ENCODE assay signal across 28 mouse cellular contexts in genomic region chr13:108271458-108272148, GRCm38 (mm10). TPM values are rescaled to one million over a fixed set of nuclear protein-coding genes. Genes with fewer than 3 reads are reported as not detected.
DNase-seq lines count a peak whose midpoint lies in the region; ATAC-seq and TF ChIP-seq lines count a peak whose summit lies in the region.
"Had no signal": no experiment of that assay in that cellular context is flagged by ENCODE, and none has a peak within 500 bp of the region (broad histone marks: within the 10 kb centered on the region; RNA-seq: fewer than 3 reads in every experiment).

No protein-coding gene starts in this region.

- H3K9ac ChIP-seq in kidney, embryonic 15.5 days, result no peak overlapping the region
- H3K9ac ChIP-seq in intestine, embryonic 14.5 days (ENCODE audit: low read length), result no peak overlapping the region
- no peak overlapping the region for H3K9ac ChIP-seq in limb, embryonic 12.5 days (replicated peaks)
- H3K9ac ChIP-seq: embryonic facial prominence, embryonic 12.5 days; heart, embryonic 12.5 days; hindbrain, embryonic 15.5 days; liver, embryonic 13.5 days; neural tube, embryonic 15.5 days had no signal

- H3K27me3 ChIP-seq in kidney, embryonic 15.5 days, result no peaks in the 10 kb centered on the region
- no peaks in the 10 kb centered on the region for H3K27me3 ChIP-seq in kidney, adult 2 months (replicated peaks; ENCODE audit: control insufficient read depth, insufficient read depth, low read length)
- H3K27me3 ChIP-seq in intestine, embryonic 14.5 days (replicated peaks; ENCODE audit: control insufficient read depth, insufficient read depth, low read length), result no peaks in the 10 kb centered on the region
- H3K27me3 ChIP-seq in limb, embryonic 12.5 days, result no peaks in the 10 kb centered on the region
- H3K27me3 ChIP-seq: CH12.LX; embryonic facial prominence, embryonic 12.5 days; hindbrain, embryonic 15.5 days; liver, embryonic 13.5 days; neural tube, embryonic 15.5 days had no signal

- no peak for TF ChIP-seq CTCF in kidney, adult 2 months (conservative IDR thresholded peaks at IDR 0.05; ENCODE audit: insufficient read depth, insufficient read length, low read depth, low read length)

- H3K36me3 ChIP-seq in kidney, embryonic 15.5 days, result no peaks in the 10 kb centered on the region
- peaks cover 2% of the 10 kb centered on the region for H3K36me3 ChIP-seq in kidney, adult 2 months (ENCODE audit: control insufficient read depth, insufficient read depth, low read length)
- H3K36me3 ChIP-seq in intestine, embryonic 14.5 days (ENCODE audit: control insufficient read depth, insufficient read depth, low read length), result no peaks in the 10 kb centered on the region
- H3K36me3 ChIP-seq in limb, embryonic 12.5 days, result no peaks in the 10 kb centered on the region
- H3K36me3 ChIP-seq: embryonic facial prominence, embryonic 12.5 days; heart, embryonic 12.5 days; hindbrain, embryonic 15.5 days; liver, embryonic 13.5 days; neural tube, embryonic 15.5 days had no signal

- H3K27ac ChIP-seq in kidney, embryonic 15.5 days, result 0 out of 2 replicates have a peak overlapping the region, but pooled peaks have one; percentile 34
- no peak overlapping the region for H3K27ac ChIP-seq in kidney, adult 2 months (ENCODE audit: insufficient read depth, low read depth, low read length)
- no peak overlapping the region for H3K27ac ChIP-seq in intestine, embryonic 14.5 days (ENCODE audit: low read depth)
- peak overlapping the region; percentile 24; the same call in 1 of the 2 replicates for H3K27ac ChIP-seq in limb, embryonic 12.5 days
- H3K27ac ChIP-seq: embryonic facial prominence, embryonic 12.5 days; heart, adult 2 months; hindbrain, embryonic 15.5 days; liver, embryonic 13.5 days; neural tube, embryonic 15.5 days had no signal

- H3K4me3 ChIP-seq in kidney, embryonic 15.5 days (replicated peaks), result no peak overlapping the region
- H3K4me3 ChIP-seq in kidney, adult 2 months (ENCODE audit: insufficient read depth, low read depth, low read length), result no peak overlapping the region
- no peak overlapping the region for H3K4me3 ChIP-seq in intestine, embryonic 14.5 days (ENCODE audit: low read depth, low read length)
- no peak overlapping the region for H3K4me3 ChIP-seq in limb, embryonic 12.5 days (replicated peaks)
- H3K4me3 ChIP-seq: embryonic facial prominence, embryonic 12.5 days; heart, adult 2 months; heart, embryonic 12.5 days; hindbrain, embryonic 15.5 days; liver, embryonic 13.5 days; neural tube, embryonic 15.5 days had no signal

- no peak for TF ChIP-seq POLR2A in kidney, adult 2 months (IDR thresholded peaks at IDR 0.05; ENCODE audit: low read depth, low read length)

- H3K4me1 ChIP-seq in kidney, embryonic 15.5 days, result peaks cover 17% of the 10 kb centered on the region
- peaks cover 8% of the 10 kb centered on the region; the same call in 1 of the 2 replicates for H3K4me1 ChIP-seq in kidney, adult 2 months (ENCODE audit: control insufficient read depth, insufficient read depth, low read length)
- H3K4me1 ChIP-seq in intestine, embryonic 14.5 days (replicated peaks; ENCODE audit: control insufficient read depth, insufficient read depth, low read length), result peaks cover 7% of the 10 kb centered on the region; the same call in 1 of the 2 replicates
- H3K4me1 ChIP-seq in limb, embryonic 12.5 days (replicated peaks), result peaks cover 25% of the 10 kb centered on the region
- H3K4me1 ChIP-seq: hindbrain, embryonic 15.5 days; neural tube, embryonic 15.5 days had no signal

- H3K4me2 ChIP-seq in kidney, embryonic 15.5 days, result no peak overlapping the region
- H3K4me2 ChIP-seq in intestine, embryonic 14.5 days (ENCODE audit: low read length), result no peak overlapping the region
- H3K4me2 ChIP-seq in limb, embryonic 12.5 days, result no peak overlapping the region
- H3K4me2 ChIP-seq: embryonic facial prominence, embryonic 12.5 days; heart, embryonic 12.5 days; hindbrain, embryonic 15.5 days; liver, embryonic 13.5 days; neural tube, embryonic 15.5 days had no signal

- no peak for ATAC-seq in kidney, embryonic 15.5 days (replicated peaks; ENCODE audit: low FRiP score)
- peak; percentile 66 for ATAC-seq in intestine, embryonic 14.5 days (replicated peaks; ENCODE audit: low FRiP score, low TSS enrichment, low read depth)
- ATAC-seq in limb, embryonic 12.5 days (ENCODE audit: insufficient number of reproducible peaks, insufficient read depth, low FRiP score, low TSS enrichment, low read depth), result no peak
- ATAC-seq in granulocyte monocyte progenitor cell, adult 5-6 weeks (replicated peaks; ENCODE audit: poor library complexity, severe bottlenecking), result no peak
- ATAC-seq: forebrain, embryonic 14.5 days; inflammation-experienced regulatory T-cells, adult 6 months; lung, postnatal 0 days had no signal

- WGBS in kidney, embryonic 15.5 days, result 27% methylated on average over 7 of the region's 7 CpGs
- WGBS in kidney, adult 2 months, result 45% methylated on average over 7 of the region's 7 CpGs
- whole genome bisulfite sequencing in intestine, embryonic 14.5 days, result 31% methylated on average over 7 of the region's 7 CpGs
- 17% methylated on average over 7 of the region's 7 CpGs for WGBS in limb, embryonic 12.5 days

- H3K9me3 ChIP-seq in kidney, embryonic 15.5 days (replicated peaks), result no peaks in the 10 kb centered on the region
- no peaks in the 10 kb centered on the region for H3K9me3 ChIP-seq in intestine, embryonic 14.5 days (ENCODE audit: control insufficient read depth, low read length)
- H3K9me3 ChIP-seq in limb, embryonic 12.5 days, result no peaks in the 10 kb centered on the region
- H3K9me3 ChIP-seq: embryonic facial prominence, embryonic 12.5 days; heart, embryonic 12.5 days; hindbrain, embryonic 15.5 days; liver, embryonic 13.5 days; neural tube, embryonic 15.5 days had no signal

- DNase-seq in kidney, adult 2 months, result no peak
- peak; percentile 51 for DNase-seq in intestine, embryonic 14.5 days (ENCODE audit: low spot score)
- DNase-seq in adrenal gland, postnatal 4 days (ENCODE audit: low spot score in 2 of 2), result no peak
- no peak for DNase-seq in urinary bladder, postnatal 14 days (ENCODE audit: low spot score)
- DNase-seq: adrenal gland, postnatal 25 days; cerebellum, adult 8-10 months; cerebellum, postnatal 25 days; gastrocnemius, postnatal 25 days; heart, adult 2 months; liver, embryonic 13.5 days; lung, adult 18-20 months; lung, postnatal 4 days; midbrain, embryonic 14.5 days; right cerebral cortex, adult 18-20 months; spleen, adult 18-20 months; thymus, postnatal 25 days had no signal

RNA-seq across cellular contexts. Expression of gene Depdc1b, which starts 44.5 kb away (rescaled TPM):
- polyA plus RNA-seq in kidney, embryonic 15.5 days (2015; fragmentation: Nextera tagmentation; extraction: Ambion mirVana), result 10.7 and 13.7 TPM in 2 replicates
- 10.9 and 11.2 TPM in 2 replicates for polyA plus RNA-seq in kidney, adult 2 months (2012; rRNA removed)
- 7.3 and 8.3 TPM in 2 replicates for polyA plus RNA-seq in intestine, embryonic 14.5 days (2014; fragmentation: Nextera tagmentation; extraction: Ambion mirVana)
- 15.5 and 18.9 TPM in 2 replicates for polyA plus RNA-seq in limb, embryonic 12.5 days (2016; fragmentation: Nextera tagmentation; extraction: Ambion mirVana)
- 1 to 10 TPM; 4.9 to 7.9 TPM for total RNA-seq in adrenal gland, postnatal 4 days (2021)
- 8.9 and 16.0 TPM in 2 replicates for total RNA-seq in granulocyte monocyte progenitor cell, adult 5-6 weeks (2014; fragmentation: Nextera tagmentation)
- total RNA-seq in granulocyte monocyte progenitor cell, adult 5-6 weeks (2017), result 29.1 and 29.3 TPM in 2 replicates
- total RNA-seq: gastrocnemius, adult 18-20 months had no signal

RNA-seq across cellular contexts. Expression of gene Elovl7, which starts 57.4 kb away (rescaled TPM):
- 14.6 and 17.8 TPM in 2 replicates for polyA plus RNA-seq in kidney, embryonic 15.5 days (2015; fragmentation: Nextera tagmentation; extraction: Ambion mirVana)
- 17.2 and 20.9 TPM in 2 replicates for polyA plus RNA-seq in kidney, adult 2 months (2012; rRNA removed)
- 15.8 and 18.9 TPM in 2 replicates for polyA plus RNA-seq in intestine, embryonic 14.5 days (2014; fragmentation: Nextera tagmentation; extraction: Ambion mirVana)
- 0.98 and 1.3 TPM in 2 replicates for polyA plus RNA-seq in limb, embryonic 12.5 days (2016; fragmentation: Nextera tagmentation; extraction: Ambion mirVana)
- total RNA-seq in adrenal gland, postnatal 4 days (2021), result 1 to 10 TPM; 1.0 to 3.8 TPM
- 5.2 and 7.5 TPM in 2 replicates for total RNA-seq in granulocyte monocyte progenitor cell, adult 5-6 weeks (2014; fragmentation: Nextera tagmentation)
- 2.1 and 2.7 TPM in 2 replicates for total RNA-seq in granulocyte monocyte progenitor cell, adult 5-6 weeks (2017)

Comparison
In these comparisons a context has a peak if more than half of its experiments do, and no peak if none do; other contexts are left out.
1. H3K27ac ChIP-seq: peak in kidney, embryonic 15.5 days (single experiment) and limb, embryonic 12.5 days (single experiment); none in kidney, adult 2 months (single experiment) and intestine, embryonic 14.5 days (single experiment).